Mouse (Mus musculus) midbrain, embryonic 11.5 days (tissue): ENCODE data around the gene BC107364. TPM values are rescaled to one million over a fixed set of nuclear protein-coding genes. Genes with fewer than 3 reads are reported as not detected.
"Not testable (repeated sequence)": the region's sequence is repeated elsewhere in the genome, so short reads cannot be mapped to it uniquely, and the experiment has no call there.

Source experiments
- ATAC-seq: fragments of 200-750 bp; cut with Nextera tagmentation; 2 replicates; pipeline ENCODE4 v1.8.0; 2017; ENCODE audit warnings: moderate TSS enrichment, moderate library complexity; ENCODE audit not compliant: low FRiP score
- DNase-seq: peaks from one replicate; pipeline ENCODE4 v3.0.0; 2015; ENCODE audit warnings: low spot score; ENCODE audit errors: missing footprints
- H3K27ac ChIP-seq: fragments of 300-500 bp; sonication (generic); 2 replicates; pipeline ENCODE4 v1.5.1; 2014; ENCODE audit warnings: low read depth, low read length
- H3K27me3 ChIP-seq: fragments of 300-500 bp; sonication (generic); 2 replicates; pipeline ENCODE4 v1.6.1; 2014; ENCODE audit warnings: mild to moderate bottlenecking, low read length, moderate library complexity, mixed read lengths; ENCODE audit not compliant: control insufficient read depth, insufficient read depth
- H3K36me3 ChIP-seq: fragments of 300-500 bp; sonication (generic); 2 replicates; pipeline ENCODE4 v1.6.1; 2014; ENCODE audit warnings: mild to moderate bottlenecking, low read length, moderate library complexity, mixed read lengths; ENCODE audit not compliant: control insufficient read depth, insufficient read depth
- H3K4me1 ChIP-seq: fragments of 300-500 bp; sonication (generic); 2 replicates; pipeline ENCODE4 v1.6.1; 2014; ENCODE audit warnings: low read length; ENCODE audit not compliant: control insufficient read depth, insufficient read depth
- H3K4me2 ChIP-seq: fragments of 300-500 bp; sonication (generic); 2 replicates; pipeline ENCODE4 v1.6.1; 2014; ENCODE audit warnings: mild to moderate bottlenecking, moderate library complexity
- H3K4me3 ChIP-seq: fragments of 300-500 bp; sonication (generic); 2 replicates; pipeline ENCODE4 v1.5.1; 2014; ENCODE audit warnings: low read depth, low read length
- H3K9ac ChIP-seq: fragments of 300-500 bp; sonication (generic); 2 replicates; pipeline ENCODE4 v1.6.1; 2014; ENCODE audit warnings: low read length
- H3K9me3 ChIP-seq: fragments of 300-500 bp; sonication (generic); 2 replicates; pipeline ENCODE4 v1.6.1; 2016; ENCODE audit warnings: low read length; ENCODE audit not compliant: control insufficient read depth
- WGBS: fragments of 180-500 bp; shearing (Covaris S2); extraction: QIAGEN DNeasy Blood & Tissue Kit; methylation state at CpG from one replicate; pipeline ENCODE4 v1.1.7; 2014; 5-methylcytosine and 5-hydroxymethylcytosine counted together
- polyA plus RNA-seq: library from polyadenylated mRNA; unstranded; fragments of >200 nt; fragmentation: Nextera tagmentation; extraction: Ambion mirVana; gene quantifications from 2 replicates; pipeline ENCODE4 v1.2.1, GENCODE M21; 2014

Gene BC107364
- polyA plus RNA-seq, 1 experiment from 2014 or later: not detected

DNA sequence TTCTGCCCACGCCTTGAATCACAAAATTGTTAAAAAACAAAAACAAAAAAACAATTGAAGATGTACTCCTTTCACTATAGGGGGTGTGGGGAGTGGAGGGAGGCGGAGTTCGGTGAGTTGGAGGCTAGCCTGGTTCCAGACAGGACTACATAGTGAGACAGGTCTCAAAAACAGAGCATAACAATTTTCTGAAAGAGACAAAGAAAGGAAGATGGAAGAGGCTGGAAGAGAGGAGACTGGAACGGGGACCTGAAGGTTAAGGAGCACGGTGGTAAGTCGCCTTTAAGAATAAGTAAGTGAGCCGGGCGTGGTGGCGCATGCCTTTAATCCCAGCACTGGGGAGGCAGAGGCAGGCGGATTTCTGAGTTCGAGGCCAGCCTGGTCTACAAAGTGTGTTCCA, 47.1 kb downstream of the BC107364 start:
- H3K36me3 ChIP-seq: no peaks in the 10 kb centered on the region
- no peak overlapping the region for H3K4me2 ChIP-seq
- 17% methylated on average over 10 of the region's 11 CpGs for WGBS
- DNase-seq (no peak), ATAC-seq (no peak)
- H3K4me3 ChIP-seq: no peak overlapping the region
- H3K27me3 ChIP-seq: peaks cover 72% of the 10 kb centered on the region
- H3K4me1 ChIP-seq: peaks cover 9% of the 10 kb centered on the region
- H3K9ac ChIP-seq: no peak overlapping the region
- no peaks in the 10 kb centered on the region for H3K9me3 ChIP-seq
- H3K27ac ChIP-seq: no peak overlapping the region

- Histone ChIP-seq H3K36me3 (no peaks in the 10 kb centered on the region), H3K4me1 (peaks cover 9% of the 10 kb centered on the region), H3K9me3 (no peaks in the 10 kb centered on the region), H3K4me3 (peak overlapping the region; percentile 15; the same call in 1 of the 2 replicates), H3K9ac (no peak overlapping the region), H3K4me2 (peak overlapping the region; percentile 32), H3K27me3 (peaks cover 72% of the 10 kb centered on the region), H3K27ac (no peak overlapping the region)
- WGBS: 2% methylated on average over 26 of the region's 26 CpGs
- DNase-seq (peak; percentile 96), ATAC-seq (no peak)
These were observed 47.7 kb downstream of the BC107364 start for GRCm38 (mm10) chr3:96404450-96404849.

GRCm38 (mm10) chr3:96403016-96403415, 49.1 kb downstream of the BC107364 start:
- no peak overlapping the region for H3K4me3 ChIP-seq
- H3K4me1 ChIP-seq: peaks cover 5% of the 10 kb centered on the region
- H3K27me3 ChIP-seq: peaks cover 77% of the 10 kb centered on the region
- H3K9ac ChIP-seq: no peak overlapping the region
- no peak overlapping the region for H3K4me2 ChIP-seq
- H3K27ac ChIP-seq: no peak overlapping the region
- H3K9me3 ChIP-seq: no peaks in the 10 kb centered on the region
- H3K36me3 ChIP-seq: no peaks in the 10 kb centered on the region
- WGBS: 14% methylated on average over 1 of the region's 1 CpGs
- ATAC-seq (no peak), DNase-seq (no peak)

DNA sequence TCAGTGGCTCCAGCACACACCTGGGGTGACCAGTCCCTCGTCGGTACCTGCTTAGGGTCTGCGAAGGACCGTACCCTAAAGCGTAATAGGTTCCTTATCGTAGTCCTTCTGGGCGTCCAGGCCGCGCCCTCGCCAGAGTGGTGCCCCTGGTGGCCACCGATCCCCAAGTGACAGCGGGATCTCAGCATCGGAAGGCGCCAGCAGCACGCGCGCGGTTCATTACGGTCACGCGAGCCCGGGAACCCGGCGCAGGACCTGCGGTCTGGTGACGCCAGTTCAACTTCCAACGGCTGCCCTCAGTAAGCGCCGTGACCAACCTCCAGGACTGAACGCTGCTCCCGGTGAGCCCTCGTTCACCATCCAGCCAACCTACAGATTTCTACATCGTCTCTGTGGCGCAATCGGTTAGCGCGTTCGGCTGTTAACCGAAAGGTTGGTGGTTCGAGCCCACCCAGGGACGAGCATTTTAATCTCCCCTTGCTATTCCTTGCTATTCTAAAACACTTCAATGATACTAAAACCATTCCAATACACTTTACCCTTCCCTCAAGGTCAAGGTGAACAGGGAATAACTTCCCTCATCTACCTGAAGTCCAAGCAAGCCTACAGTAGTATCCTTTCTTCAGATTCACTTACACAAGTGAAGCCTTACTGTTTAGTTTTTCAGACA, 50.1 kb downstream of the BC107364 start:
- no peak overlapping the region for H3K27ac ChIP-seq
- WGBS: under 1% methylated on average over 41 of the region's 41 CpGs

GRCm38 (mm10) chr3:96401474-96401831, 50.7 kb downstream of the BC107364 start:
- Histone ChIP-seq H3K9ac (peak overlapping the region; percentile 36; the same call in 1 of the 2 replicates), H3K4me2 (peak overlapping the region; percentile 52), H3K4me3 (peak overlapping the region; percentile 38), H3K27ac (no peak overlapping the region), H3K36me3 (no peaks in the 10 kb centered on the region), H3K9me3 (no peaks in the 10 kb centered on the region), H3K4me1 (peaks cover 5% of the 10 kb centered on the region), H3K27me3 (peaks cover 72% of the 10 kb centered on the region)
- WGBS: 2% methylated on average over 13 of the region's 13 CpGs
- ATAC-seq: no peak
- no peak for DNase-seq

More for the DNA sequence above, 50.1 kb downstream of the BC107364 start:
- peaks cover 5% of the 10 kb centered on the region for H3K4me1 ChIP-seq
- H3K36me3 ChIP-seq: no peaks in the 10 kb centered on the region
- peak overlapping the region; percentile 36; the same call in 1 of the 2 replicates for H3K9ac ChIP-seq
- peak; percentile 55; the same call in 1 of the 2 replicates for ATAC-seq
- peak overlapping the region; percentile 38 for H3K4me3 ChIP-seq
- DNase-seq: peak; percentile 97
- H3K27me3 ChIP-seq: peaks cover 75% of the 10 kb centered on the region
- peak overlapping the region; percentile 52 for H3K4me2 ChIP-seq
- H3K9me3 ChIP-seq: no peaks in the 10 kb centered on the region

- H3K4me2 ChIP-seq: no peak overlapping the region
- no peaks in the 10 kb centered on the region for H3K36me3 ChIP-seq
- WGBS: 4% methylated on average over 5 of the region's 5 CpGs
- DNase-seq (no peak), ATAC-seq (no peak)
- H3K9ac ChIP-seq: no peak overlapping the region
- H3K27me3 ChIP-seq: peaks cover 68% of the 10 kb centered on the region
- no peaks in the 10 kb centered on the region for H3K9me3 ChIP-seq
- no peak overlapping the region for H3K27ac ChIP-seq
- H3K4me3 ChIP-seq: no peak overlapping the region
- H3K4me1 ChIP-seq: no peaks in the 10 kb centered on the region; the same call in 1 of the 2 replicates
These were observed 53.2 kb downstream of the BC107364 start for GRCm38 (mm10) chr3:96398911-96399310.

- no peak overlapping the region for H3K4me3 ChIP-seq
These were observed 55.2 kb downstream of the BC107364 start for GRCm38 (mm10) chr3:96396857-96397256.

GRCm38 (mm10) chr3:96387202-96387601, 64.9 kb downstream of the BC107364 start:
- not testable (repeated sequence) for H3K4me3 ChIP-seq, H3K4me2 ChIP-seq, H3K9me3 ChIP-seq, H3K36me3 ChIP-seq, ATAC-seq, DNase-seq, H3K9ac ChIP-seq, H3K27ac ChIP-seq, H3K4me1 ChIP-seq
- H3K27me3 ChIP-seq: peaks cover 23% of the 10 kb centered on the region
- WGBS: no CpG with 5 or more reads among the region's 18 CpGs

More at GRCm38 (mm10) chr3:96396857-96397256, 55.2 kb downstream of the BC107364 start:
- no peak overlapping the region for H3K4me2 ChIP-seq
- ATAC-seq (no peak), DNase-seq (no peak)
- no peaks in the 10 kb centered on the region; the same call in 1 of the 2 replicates for H3K4me1 ChIP-seq
- H3K27ac ChIP-seq: no peak overlapping the region
- no peaks in the 10 kb centered on the region for H3K36me3 ChIP-seq
- H3K27me3 ChIP-seq: peaks cover 53% of the 10 kb centered on the region
- no peaks in the 10 kb centered on the region for H3K9me3 ChIP-seq
- WGBS: 95% methylated on average over 7 of the region's 7 CpGs
- H3K9ac ChIP-seq: no peak overlapping the region
